Mouse (Mus musculus): Measurements from ENCODE around the gene Ube4a. TPM values are rescaled to one million over a fixed set of nuclear protein-coding genes. Genes with fewer than 3 reads are reported as not detected.

Ube4a gene
- polyA plus RNA-seq, 1 experiment = 13.3 TPM

DNA sequence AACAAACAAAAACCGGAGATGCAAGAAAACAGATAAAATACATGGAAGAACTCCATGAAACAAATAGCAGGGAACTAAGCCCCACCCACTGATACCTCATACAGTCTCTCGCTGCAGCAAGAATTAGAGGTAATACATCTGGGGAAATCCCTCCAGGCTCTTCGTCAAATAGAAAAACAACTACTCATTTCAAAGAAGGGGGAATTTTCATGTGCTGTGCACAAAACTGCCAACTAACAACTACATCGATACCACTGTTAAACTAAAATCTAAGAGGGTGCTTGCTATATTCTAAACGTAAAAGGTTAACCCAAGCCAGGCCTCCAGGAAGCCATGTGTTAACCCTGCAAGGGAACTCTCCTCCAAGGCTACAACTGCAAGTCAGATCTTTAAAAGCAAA lies 91.7 kb downstream of the Ube4a start:
- Histone ChIP-seq H3K4me2 (ENCODE audit: low read depth) (no peak overlapping the region), H3K79me2 (ENCODE audit: control insufficient read depth, insufficient read depth) (peaks cover 100% of the 10 kb centered on the region), H3ac (ENCODE audit: control insufficient read depth, insufficient read length) (no peak overlapping the region), H3K36me3 (ENCODE audit: control insufficient read depth, insufficient read depth) (peaks cover 10% of the 10 kb centered on the region), H3K4me3 (no peak overlapping the region), H3K27me3 (ENCODE audit: control insufficient read depth, insufficient read depth, insufficient read length) (no peaks in the 10 kb centered on the region)
- TF ChIP-seq MYOG (IDR thresholded peaks at IDR 0.05; ENCODE audit: control insufficient read depth in 1 of 3, insufficient read depth in 1 of 3, insufficient read length in 2 of 3, low read depth in 2 of 3) (no peak), SRF (IDR thresholded peaks at IDR 0.05; ENCODE audit: control insufficient read depth, insufficient read length, low read depth) (no peak), TCF12 (IDR thresholded peaks at IDR 0.05; ENCODE audit: insufficient read depth, poor library complexity, severe bottlenecking) (no peak), CEBPB (IDR thresholded peaks at IDR 0.05; ENCODE audit: insufficient read depth, poor library complexity, severe bottlenecking) (no peak), POLR2A (IDR thresholded peaks at IDR 0.05; ENCODE audit: insufficient read length, low read depth) (no peak)

Other genes starting within 250 kb of the Ube4a start
- 62.2 TPM for gene Phldb1, start 230.4 kb downstream of the Ube4a start, polyA plus RNA-seq (2012; fragmentation: generic; extraction: Trizol)
- 40.6 TPM for gene Arcn1, start 197.8 kb downstream of the Ube4a start, polyA plus RNA-seq (2012; fragmentation: generic; extraction: Trizol)
- gene Ift46, start 197.7 kb downstream of the Ube4a start, polyA plus RNA-seq (2012; fragmentation: generic; extraction: Trizol) = 74.9 TPM
- 1.2 TPM for gene Tmem25, start 166.3 kb downstream of the Ube4a start, polyA plus RNA-seq (2012; fragmentation: generic; extraction: Trizol)
- 0.12 TPM for gene Ttc36, start 162.5 kb downstream of the Ube4a start, polyA plus RNA-seq (2012; fragmentation: generic; extraction: Trizol)
- gene Kmt2a, start 84.3 kb downstream of the Ube4a start, polyA plus RNA-seq (2012; fragmentation: generic; extraction: Trizol) = 4.5 TPM
- 773 TPM for gene Atp5l, start 44.9 kb downstream of the Ube4a start, polyA plus RNA-seq (2012; fragmentation: generic; extraction: Trizol)
- 0.06 TPM for gene Cd3g, start 14.8 kb upstream of the Ube4a start, polyA plus RNA-seq (2012; fragmentation: generic; extraction: Trizol)
- not detected for gene Cd3d, start 16.2 kb upstream of the Ube4a start, polyA plus RNA-seq (2012; fragmentation: generic; extraction: Trizol)
- gene Cd3e, start 44.0 kb upstream of the Ube4a start, polyA plus RNA-seq (2012; fragmentation: generic; extraction: Trizol) = not detected
- gene Mpzl2, start 74.2 kb upstream of the Ube4a start, polyA plus RNA-seq (2012; fragmentation: generic; extraction: Trizol) = not detected
- gene Mpzl3, start 89.6 kb upstream of the Ube4a start, polyA plus RNA-seq (2012; fragmentation: generic; extraction: Trizol) = 0.47 TPM
- not detected for gene Jaml, start 113.6 kb upstream of the Ube4a start, polyA plus RNA-seq (2012; fragmentation: generic; extraction: Trizol)
- gene Scn2b, start 152.2 kb upstream of the Ube4a start, polyA plus RNA-seq (2012; fragmentation: generic; extraction: Trizol) = not detected
- not detected for gene Scn4b, start 172.8 kb upstream of the Ube4a start, polyA plus RNA-seq (2012; fragmentation: generic; extraction: Trizol)
- not detected for gene BC049352, start 216.4 kb upstream of the Ube4a start, polyA plus RNA-seq (2012; fragmentation: generic; extraction: Trizol)
- gene Tmprss4, start 238.5 kb upstream of the Ube4a start, polyA plus RNA-seq (2012; fragmentation: generic; extraction: Trizol) = not detected

All from myocyte (in vitro differentiated cells).